Mouse (Mus musculus): ENCODE measurements around the gene Crocc. TPM values are rescaled to one million over a fixed set of nuclear protein-coding genes. Genes with fewer than 3 reads are reported as not detected.

Gene Crocc
- polyA plus RNA-seq, 1 experiment from 2014 or later: 5.3 TPM

- 0 out of 2 replicates have a peak overlapping the region, but pooled peaks have one; percentile 10 for H3K27ac ChIP-seq (ENCODE audit: low read length)
- H3K9me3 ChIP-seq (ENCODE audit: control insufficient read depth, low read length): no peaks in the 10 kb centered on the region
- H3K4me1 ChIP-seq (replicated peaks; ENCODE audit: control insufficient read depth, insufficient read depth, low read length): peaks cover 22% of the 10 kb centered on the region
- H3K36me3 ChIP-seq (ENCODE audit: control insufficient read depth, insufficient read depth, low read length): peaks cover 20% of the 10 kb centered on the region
- WGBS: 57% methylated on average over 7 of the region's 7 CpGs
- 0 out of 2 replicates have a peak overlapping the region, but pooled peaks have one; percentile 20 for H3K9ac ChIP-seq (ENCODE audit: low read length)
- no peak overlapping the region for H3K4me3 ChIP-seq (ENCODE audit: low read length)
- no peak for ATAC-seq (ENCODE audit: low read depth)
- no peak overlapping the region for H3K4me2 ChIP-seq (ENCODE audit: low read depth, low read length)
- no peaks in the 10 kb centered on the region for H3K27me3 ChIP-seq (ENCODE audit: control insufficient read depth, insufficient read depth, low read depth, low read length)
Observed at GRCm38 (mm10) chr4:141015356-141015755, 45.0 kb downstream of the Crocc start.

GRCm38 (mm10) chr4:141014856-141015255 lies 45.5 kb downstream of the Crocc start:
- no peaks in the 10 kb centered on the region for H3K27me3 ChIP-seq (ENCODE audit: control insufficient read depth, insufficient read depth, low read depth, low read length)
- H3K9me3 ChIP-seq (ENCODE audit: control insufficient read depth, low read length): no peaks in the 10 kb centered on the region
- H3K9ac ChIP-seq (ENCODE audit: low read length): no peak overlapping the region
- no peak overlapping the region for H3K27ac ChIP-seq (ENCODE audit: low read length)
- H3K36me3 ChIP-seq (ENCODE audit: control insufficient read depth, insufficient read depth, low read length): peaks cover 20% of the 10 kb centered on the region
- peaks cover 17% of the 10 kb centered on the region for H3K4me1 ChIP-seq (replicated peaks; ENCODE audit: control insufficient read depth, insufficient read depth, low read length)
- no peak overlapping the region for H3K4me2 ChIP-seq (ENCODE audit: low read depth, low read length)
- no peak for ATAC-seq (ENCODE audit: low read depth)
- WGBS: 92% methylated on average over 11 of the region's 11 CpGs
- no peak overlapping the region for H3K4me3 ChIP-seq (ENCODE audit: low read length)

DNA sequence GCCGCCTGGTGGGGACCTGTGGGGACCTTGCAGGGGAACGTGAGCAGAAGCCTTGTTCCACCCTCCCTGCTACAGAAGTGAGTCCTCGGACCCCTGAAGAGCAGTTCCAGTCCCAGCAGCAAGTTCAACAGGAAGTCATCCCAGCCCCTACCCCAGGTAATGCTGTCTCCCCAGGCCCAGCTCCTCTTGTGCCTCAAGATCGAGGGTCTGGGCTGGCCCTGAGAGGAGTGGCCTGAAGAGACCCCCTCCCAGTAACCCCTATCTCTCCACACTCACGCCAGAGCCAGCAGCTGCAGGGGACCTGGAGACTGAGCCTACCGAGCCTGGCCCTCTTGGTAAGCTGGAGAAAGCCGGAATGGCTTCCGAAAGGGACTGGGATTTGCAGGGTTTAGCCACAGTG lies 46.2 kb downstream of the Crocc start:
- no peak for ATAC-seq (ENCODE audit: low read depth)
- H3K36me3 ChIP-seq (ENCODE audit: control insufficient read depth, insufficient read depth, low read length): peaks cover 20% of the 10 kb centered on the region
- H3K27me3 ChIP-seq (ENCODE audit: control insufficient read depth, insufficient read depth, low read depth, low read length): no peaks in the 10 kb centered on the region
- no peaks in the 10 kb centered on the region for H3K9me3 ChIP-seq (ENCODE audit: control insufficient read depth, low read length)
- 71% methylated on average over 8 of the region's 8 CpGs for WGBS
- no peak overlapping the region for H3K27ac ChIP-seq (ENCODE audit: low read length)
- no peak overlapping the region for H3K4me3 ChIP-seq (ENCODE audit: low read length)
- H3K9ac ChIP-seq (ENCODE audit: low read length): no peak overlapping the region
- peaks cover 12% of the 10 kb centered on the region for H3K4me1 ChIP-seq (replicated peaks; ENCODE audit: control insufficient read depth, insufficient read depth, low read length)
- H3K4me2 ChIP-seq (ENCODE audit: low read depth, low read length): no peak overlapping the region

DNA sequence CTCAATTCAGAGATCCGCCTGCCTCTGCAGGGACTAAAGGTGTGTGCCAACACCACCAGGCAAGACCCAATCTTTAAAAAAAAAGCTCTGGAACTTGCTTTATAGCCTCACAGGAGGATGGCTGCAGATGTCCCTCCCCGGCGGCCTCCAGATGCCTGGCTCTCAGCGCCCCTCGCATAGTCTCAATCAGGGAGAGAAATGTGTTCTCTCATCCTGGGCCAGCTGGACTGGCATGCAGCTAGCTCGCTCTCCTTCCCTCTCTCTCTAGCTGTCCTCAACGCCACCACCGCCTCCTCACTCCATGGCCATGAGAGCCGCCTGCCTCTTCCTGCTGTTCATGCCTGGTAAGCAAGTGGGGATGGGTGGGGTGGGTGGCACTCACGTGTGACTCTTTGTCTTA lies 47.8 kb downstream of the Crocc start:
- Histone ChIP-seq H3K36me3 (ENCODE audit: control insufficient read depth, insufficient read depth, low read length) (peaks cover 21% of the 10 kb centered on the region), H3K4me2 (ENCODE audit: low read depth, low read length) (peak overlapping the region; percentile 63; the same call in 1 of the 2 replicates), H3K27ac (ENCODE audit: low read length) (no peak overlapping the region), H3K27me3 (ENCODE audit: control insufficient read depth, insufficient read depth, low read depth, low read length) (no peaks in the 10 kb centered on the region), H3K4me1 (replicated peaks; ENCODE audit: control insufficient read depth, insufficient read depth, low read length) (peaks cover 12% of the 10 kb centered on the region), H3K9me3 (ENCODE audit: control insufficient read depth, low read length) (no peaks in the 10 kb centered on the region), H3K9ac (ENCODE audit: low read length) (0 out of 2 replicates have a peak overlapping the region, but pooled peaks have one; percentile 19), H3K4me3 (ENCODE audit: low read length) (no peak overlapping the region; the same call in 1 of the 2 replicates)
- 62% methylated on average over 10 of the region's 10 CpGs for WGBS
- no peak for ATAC-seq (ENCODE audit: low read depth)

DNA sequence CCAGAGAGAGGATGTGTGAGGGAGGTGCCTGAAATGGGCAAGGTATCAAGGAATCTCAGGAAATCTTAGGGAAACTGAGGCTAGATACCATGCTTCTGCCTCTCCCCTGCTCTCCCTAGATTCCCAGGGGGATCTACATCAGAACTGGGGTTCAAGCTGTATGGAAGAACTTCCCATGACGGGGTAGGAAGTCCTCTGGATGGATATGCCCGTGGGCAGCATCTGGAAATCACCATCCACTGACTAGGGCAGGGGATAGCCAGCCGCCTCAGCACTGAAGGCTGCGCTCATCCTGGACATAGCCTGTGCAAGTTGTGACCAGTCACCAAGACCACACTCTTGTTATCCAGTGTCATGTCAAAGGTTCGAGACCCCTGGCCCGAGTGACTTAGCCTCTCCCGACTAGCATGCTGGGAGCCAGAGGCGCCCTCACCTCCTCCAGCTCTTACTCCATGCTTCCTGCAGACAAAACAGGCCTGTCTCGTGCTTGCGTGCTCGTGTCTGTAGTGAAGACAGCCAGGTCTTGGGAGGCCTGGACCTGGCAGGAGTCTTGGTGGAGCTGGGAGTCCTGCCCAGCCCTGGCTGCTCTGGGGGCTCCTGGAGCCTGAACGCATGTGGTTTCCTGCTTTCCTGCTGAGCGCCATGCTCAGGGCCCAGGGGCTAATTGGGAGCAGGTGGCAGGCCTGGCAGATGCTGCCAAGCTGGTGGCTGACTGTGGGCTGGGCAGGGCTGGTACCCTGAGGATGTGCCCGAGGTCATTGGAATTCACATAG lies 48.6 kb downstream of the Crocc start:
- Histone ChIP-seq H3K9ac (ENCODE audit: low read length) (peak overlapping the region; percentile 87), H3K9me3 (ENCODE audit: control insufficient read depth, low read length) (no peaks in the 10 kb centered on the region), H3K27ac (ENCODE audit: low read length) (peak overlapping the region; percentile 94), H3K4me3 (ENCODE audit: low read length) (peak overlapping the region; percentile 77), H3K4me1 (replicated peaks; ENCODE audit: control insufficient read depth, insufficient read depth, low read length) (peaks cover 12% of the 10 kb centered on the region), H3K36me3 (ENCODE audit: control insufficient read depth, insufficient read depth, low read length) (peaks cover 27% of the 10 kb centered on the region), H3K27me3 (ENCODE audit: control insufficient read depth, insufficient read depth, low read depth, low read length) (no peaks in the 10 kb centered on the region), H3K4me2 (ENCODE audit: low read depth, low read length) (peak overlapping the region; percentile 63)
- no peak for ATAC-seq (ENCODE audit: low read depth)
- 39% methylated on average over 14 of the region's 14 CpGs for WGBS

GRCm38 (mm10) chr4:141010941-141011429 lies 49.4 kb downstream of the Crocc start:
- 3% methylated on average over 16 of the region's 17 CpGs for WGBS
- H3K27ac ChIP-seq (ENCODE audit: low read length): peak overlapping the region; percentile 94
- peaks cover 12% of the 10 kb centered on the region for H3K4me1 ChIP-seq (replicated peaks; ENCODE audit: control insufficient read depth, insufficient read depth, low read length)
- peak; percentile 69 for ATAC-seq (ENCODE audit: low read depth)
- no peaks in the 10 kb centered on the region for H3K9me3 ChIP-seq (ENCODE audit: control insufficient read depth, low read length)
- H3K4me2 ChIP-seq (ENCODE audit: low read depth, low read length): peak overlapping the region; percentile 63
- peak overlapping the region; percentile 77 for H3K4me3 ChIP-seq (ENCODE audit: low read length)
- no peaks in the 10 kb centered on the region for H3K27me3 ChIP-seq (ENCODE audit: control insufficient read depth, insufficient read depth, low read depth, low read length)
- H3K36me3 ChIP-seq (ENCODE audit: control insufficient read depth, insufficient read depth, low read length): peaks cover 30% of the 10 kb centered on the region
- peak overlapping the region; percentile 87 for H3K9ac ChIP-seq (ENCODE audit: low read length)

DNA sequence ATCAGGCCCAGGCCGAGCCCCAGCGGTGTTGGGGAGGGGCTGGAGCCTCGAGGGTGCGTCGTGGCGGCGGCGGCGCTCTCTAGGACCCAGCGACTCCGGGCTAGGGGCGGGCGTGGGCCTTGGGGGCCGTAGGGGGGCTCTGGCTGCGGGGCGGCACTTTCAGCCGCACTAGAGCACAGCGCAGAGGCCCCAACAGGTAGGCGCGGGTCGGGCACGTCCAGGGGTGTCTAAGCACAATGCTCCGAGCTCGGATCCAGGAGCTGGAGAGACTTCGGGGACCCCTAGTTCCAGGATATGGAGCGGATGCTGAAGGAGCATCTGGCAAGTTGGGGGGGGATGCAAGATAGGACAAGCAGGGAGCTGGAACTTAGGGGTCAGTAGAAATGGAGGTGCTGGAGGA lies 49.8 kb downstream of the Crocc start:
- Histone ChIP-seq H3K4me1 (replicated peaks; ENCODE audit: control insufficient read depth, insufficient read depth, low read length) (peaks cover 12% of the 10 kb centered on the region), H3K4me2 (ENCODE audit: low read depth, low read length) (peak overlapping the region; percentile 63), H3K27me3 (ENCODE audit: control insufficient read depth, insufficient read depth, low read depth, low read length) (no peaks in the 10 kb centered on the region), H3K4me3 (ENCODE audit: low read length) (peak overlapping the region; percentile 77), H3K27ac (ENCODE audit: low read length) (peak overlapping the region; percentile 94), H3K9me3 (ENCODE audit: control insufficient read depth, low read length) (no peaks in the 10 kb centered on the region), H3K9ac (ENCODE audit: low read length) (peak overlapping the region; percentile 87), H3K36me3 (ENCODE audit: control insufficient read depth, insufficient read depth, low read length) (peaks cover 30% of the 10 kb centered on the region)
- under 1% methylated on average over 26 of the region's 26 CpGs for WGBS
- peak; percentile 81 for ATAC-seq (ENCODE audit: low read depth)

DNA sequence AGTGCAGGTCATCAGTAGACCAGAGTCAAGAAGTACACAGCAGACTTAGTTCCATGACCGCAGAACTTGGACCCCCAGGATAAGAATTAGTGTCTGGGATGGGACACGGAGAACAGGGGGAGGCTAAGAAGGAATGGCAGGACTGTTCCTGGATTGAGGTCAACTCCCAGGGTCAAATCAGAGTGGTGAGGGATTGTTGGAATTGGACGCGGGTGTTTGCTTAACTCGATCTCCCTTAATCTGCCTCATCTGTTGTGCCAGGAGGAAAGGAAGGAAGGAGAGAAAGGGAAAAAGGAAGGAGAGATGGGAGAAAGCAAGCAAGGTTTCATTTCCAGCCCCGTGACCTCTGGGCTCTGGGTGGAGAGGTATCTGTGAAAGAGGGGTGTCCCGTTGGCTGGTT lies 50.2 kb downstream of the Crocc start, which contains the start of gene Mfap2:
Gene Mfap2 (plus strand): TSS at position 301 of the 400 bp plus-strand sequence.
- WGBS: 10% methylated on average over 7 of the region's 7 CpGs
- ATAC-seq (ENCODE audit: low read depth): no peak
- Histone ChIP-seq H3K4me2 (ENCODE audit: low read depth, low read length) (peak within 1 kb of the TSS; percentile 63), H3K27ac (ENCODE audit: low read length) (peak within 1 kb of the TSS; percentile 94), H3K9ac (ENCODE audit: low read length) (peak within 1 kb of the TSS; percentile 87), H3K4me3 (ENCODE audit: low read length) (peak within 1 kb of the TSS; percentile 77), H3K27me3 (ENCODE audit: control insufficient read depth, insufficient read depth, low read depth, low read length) (no peaks in the 10 kb centered on the region), H3K9me3 (ENCODE audit: control insufficient read depth, low read length) (no peaks in the 10 kb centered on the region), H3K4me1 (replicated peaks; ENCODE audit: control insufficient read depth, insufficient read depth, low read length) (peaks cover 12% of the 10 kb centered on the region), H3K36me3 (ENCODE audit: control insufficient read depth, insufficient read depth, low read length) (peaks cover 29% of the 10 kb centered on the region)

- ATAC-seq (ENCODE audit: low read depth): no peak
- 75% methylated on average over 8 of the region's 8 CpGs for WGBS
- Histone ChIP-seq H3K4me3 (ENCODE audit: low read length) (no peak overlapping the region), H3K27ac (ENCODE audit: low read length) (no peak overlapping the region), H3K4me1 (replicated peaks; ENCODE audit: control insufficient read depth, insufficient read depth, low read length) (peaks cover 12% of the 10 kb centered on the region), H3K36me3 (ENCODE audit: control insufficient read depth, insufficient read depth, low read length) (peaks cover 28% of the 10 kb centered on the region), H3K27me3 (ENCODE audit: control insufficient read depth, insufficient read depth, low read depth, low read length) (no peaks in the 10 kb centered on the region), H3K4me2 (ENCODE audit: low read depth, low read length) (no peak overlapping the region), H3K9ac (ENCODE audit: low read length) (no peak overlapping the region), H3K9me3 (ENCODE audit: control insufficient read depth, low read length) (no peaks in the 10 kb centered on the region)
Observed at GRCm38 (mm10) chr4:141008028-141008427, 52.3 kb downstream of the Crocc start.
